Mouse (Mus musculus) liver, adult (tissue): ENCODE measurements around the gene F930015N05Rik.

Experiments
- GATA4 ChIP-seq: IDR thresholded peaks from 2 replicates; pipeline ENCODE4 v1.6.1; 2014; ENCODE audit warnings: mild to moderate bottlenecking, low read length; ENCODE audit not compliant: insufficient replicate concordance

F930015N05Rik gene

GRCm38 (mm10) chr11:64436412-64436727 lies at the start of gene F930015N05Rik:
Gene F930015N05Rik, minus strand, starts transcription at chr11:64436653.
- no peak for TF ChIP-seq GATA4

GRCm38 (mm10) chr11:64481445-64481844 lies 45.0 kb upstream of the F930015N05Rik start:
- no peak for TF ChIP-seq GATA4

- no peak for TF ChIP-seq GATA4
Measured at GRCm38 (mm10) chr11:64473679-64474078, 37.2 kb upstream of the F930015N05Rik start.

GRCm38 (mm10) chr11:64470689-64471088 lies 34.2 kb upstream of the F930015N05Rik start:
- no peak for TF ChIP-seq GATA4

- TF ChIP-seq GATA4: no peak
Measured at GRCm38 (mm10) chr11:64468737-64469136, 32.3 kb upstream of the F930015N05Rik start.

- TF ChIP-seq GATA4: no peak
Measured at GRCm38 (mm10) chr11:64461746-64462145, 25.3 kb upstream of the F930015N05Rik start.

GRCm38 (mm10) chr11:64448586-64449315 lies 12.3 kb upstream of the F930015N05Rik start:
- no peak for TF ChIP-seq GATA4

- TF ChIP-seq GATA4: no peak
Measured at GRCm38 (mm10) chr11:64445227-64445626, 8.8 kb upstream of the F930015N05Rik start.

- no peak for TF ChIP-seq GATA4
Measured at GRCm38 (mm10) chr11:64442701-64443100, 6.2 kb upstream of the F930015N05Rik start.

- TF ChIP-seq GATA4: no peak
Measured at GRCm38 (mm10) chr11:64442119-64442518, 5.7 kb upstream of the F930015N05Rik start.

GRCm38 (mm10) chr11:64438909-64439308 lies 2.5 kb upstream of the F930015N05Rik start:
- TF ChIP-seq GATA4: no peak

- no peak for TF ChIP-seq GATA4
Measured at GRCm38 (mm10) chr11:64437721-64438120, 1.3 kb upstream of the F930015N05Rik start.

- no peak for TF ChIP-seq GATA4
Measured at GRCm38 (mm10) chr11:64436791-64437298, 392 bp upstream of the F930015N05Rik start.

GRCm38 (mm10) chr11:64435546-64436411 lies 674 bp downstream of the F930015N05Rik start:
- TF ChIP-seq GATA4: no peak

GRCm38 (mm10) chr11:64434611-64435545 lies 1.6 kb downstream of the F930015N05Rik start, which contains the start of gene Hs3st3a1:
Gene Hs3st3a1, plus strand, starts transcription at chr11:64435332.
- no peak for TF ChIP-seq GATA4
